Mouse (Mus musculus): Measurements from ENCODE around the gene Lor.

Gene Lor

DNA sequence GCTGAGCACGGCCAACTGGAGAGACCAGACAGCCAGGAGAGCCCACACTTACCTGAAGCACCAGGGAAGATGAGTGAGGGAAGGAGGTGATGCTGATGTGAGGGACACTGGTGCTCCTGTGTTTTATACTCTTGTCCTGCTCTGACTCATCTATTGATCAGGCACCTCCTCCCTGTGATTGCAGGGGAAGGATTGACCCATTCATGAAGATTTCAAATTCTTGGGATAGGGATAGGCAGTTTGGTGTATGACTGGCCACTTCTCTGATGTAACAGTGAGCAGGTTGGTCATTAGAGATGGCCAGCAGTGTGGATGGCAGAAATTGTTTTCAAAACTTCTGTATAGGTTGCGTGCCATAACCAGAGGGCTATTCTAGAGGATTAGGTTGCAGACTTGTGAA is at the start of gene Lor:
Gene Lor (minus strand): TSS at position 101 of the 400 bp plus-strand sequence.
- no peak for DNase-seq

- DNase-seq: no peak
These were observed 40.9 kb upstream of the Lor start, which contains the start of gene Prr9 for GRCm38 (mm10) chr3:92123847-92124246. Gene Prr9, minus strand, starts transcription at chr3:92123947.

DNA sequence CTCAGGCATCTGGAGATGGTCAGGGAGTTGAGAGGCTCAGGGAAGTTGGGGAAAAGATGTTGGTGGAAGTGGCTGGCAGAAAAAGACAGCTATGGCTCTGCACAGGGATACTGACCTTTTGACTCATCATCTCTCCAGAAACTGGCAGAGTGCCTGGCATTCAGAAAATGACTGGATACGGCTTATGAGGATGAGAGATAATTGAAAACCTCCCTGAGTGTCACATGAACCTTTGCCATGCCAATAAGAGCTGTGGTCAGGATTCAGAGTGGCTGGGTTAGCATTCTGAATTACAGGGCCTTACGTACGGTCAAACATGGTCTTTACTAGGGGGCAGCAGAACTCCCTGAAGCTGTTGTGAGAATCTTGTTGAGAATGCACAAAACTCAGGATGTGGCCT is 38.0 kb upstream of the Lor start:
- no peak for DNase-seq

GRCm38 (mm10) chr3:92117930-92118329 is 35.0 kb upstream of the Lor start:
- no peak for DNase-seq

DNA sequence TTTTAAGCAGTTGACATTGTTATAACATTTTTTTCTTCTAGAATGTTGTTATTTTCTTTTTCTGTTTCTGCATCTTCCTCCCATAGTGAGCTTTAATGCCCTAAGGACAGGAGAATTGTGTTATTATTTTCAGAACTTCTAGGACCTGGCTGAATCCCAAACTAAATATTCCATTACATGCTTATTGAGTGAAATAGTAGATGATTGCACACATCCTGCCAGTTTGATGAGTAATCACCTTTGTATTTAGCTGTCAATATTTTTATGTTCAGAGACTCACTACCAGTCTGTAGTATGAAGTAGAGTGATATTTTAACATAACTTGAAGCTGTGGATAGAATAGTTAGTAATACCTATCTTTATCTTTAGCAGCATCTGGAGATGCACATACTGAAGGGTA is 28.6 kb upstream of the Lor start:
- DNase-seq: no peak

GRCm38 (mm10) chr3:92110790-92111189 is 27.8 kb upstream of the Lor start:
- DNase-seq: no peak

DNA sequence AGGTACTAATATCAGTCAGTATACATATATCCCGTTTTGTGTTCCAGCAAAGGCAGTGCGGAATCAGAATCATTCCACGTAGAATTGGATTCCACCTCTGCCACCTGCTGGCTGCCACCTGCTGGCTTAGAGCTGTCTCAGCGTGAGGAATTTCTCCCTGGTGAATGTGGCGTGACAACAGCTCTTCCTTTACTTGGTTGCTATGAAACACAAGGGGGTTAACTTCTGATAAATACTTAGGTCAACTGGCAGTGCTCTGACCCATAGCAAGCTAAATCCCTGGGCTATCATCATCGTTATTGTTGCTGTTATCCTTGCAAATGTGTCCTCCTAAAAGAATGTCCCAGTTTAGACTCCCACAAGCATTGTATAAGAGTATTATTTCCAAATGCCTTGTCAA is 23.6 kb upstream of the Lor start:
- DNase-seq: peak; percentile 42

GRCm38 (mm10) chr3:92081285-92081931 is 1.5 kb downstream of the Lor start:
- DNase-seq: peak; percentile 33

DNA sequence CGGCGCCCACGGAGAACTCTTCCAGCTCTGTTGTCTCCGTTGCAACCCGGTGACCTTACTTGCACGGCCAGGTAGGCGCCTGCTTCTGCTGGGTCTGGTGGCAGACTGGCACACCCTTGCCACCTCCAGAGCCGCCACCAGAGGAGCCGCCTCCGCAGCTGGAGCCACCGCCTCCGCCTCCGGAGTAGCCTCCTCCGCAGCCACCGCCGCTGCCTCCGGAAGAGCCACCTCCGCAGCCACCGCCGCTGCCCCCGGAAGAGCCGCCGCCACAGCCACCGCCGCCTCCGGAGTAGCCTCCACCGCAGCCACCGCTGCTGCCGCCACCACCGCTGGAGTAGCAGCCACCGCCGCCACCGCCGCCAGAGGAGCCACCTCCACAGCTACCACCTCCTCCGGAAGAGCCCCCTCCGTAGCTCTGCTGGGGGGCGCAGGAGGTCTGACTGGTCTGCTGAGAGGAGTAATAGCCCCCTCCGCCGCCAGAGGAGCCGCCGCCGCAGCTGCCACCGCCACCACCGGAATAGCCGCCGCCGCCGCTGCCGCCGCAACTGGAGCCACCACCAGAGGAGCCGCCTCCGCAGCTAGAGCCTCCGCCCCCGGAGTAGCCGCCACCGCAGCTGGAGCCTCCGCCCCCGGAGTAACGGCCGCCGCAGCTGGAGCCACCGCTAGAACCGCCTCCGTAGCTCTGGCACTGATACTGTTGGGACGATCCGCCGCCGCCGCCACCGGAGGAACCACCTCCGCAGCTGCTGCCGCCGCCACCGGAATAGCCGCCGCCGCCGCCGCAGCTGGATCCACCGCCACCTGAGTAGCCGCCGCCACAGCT is 2.3 kb downstream of the Lor start:
- DNase-seq: peak; percentile 68

GRCm38 (mm10) chr3:92050382-92051054 is 32.4 kb downstream of the Lor start:
- no peak for DNase-seq

GRCm38 (mm10) chr3:92033892-92034291 is 49.0 kb downstream of the Lor start:
- no peak for DNase-seq

DNA sequence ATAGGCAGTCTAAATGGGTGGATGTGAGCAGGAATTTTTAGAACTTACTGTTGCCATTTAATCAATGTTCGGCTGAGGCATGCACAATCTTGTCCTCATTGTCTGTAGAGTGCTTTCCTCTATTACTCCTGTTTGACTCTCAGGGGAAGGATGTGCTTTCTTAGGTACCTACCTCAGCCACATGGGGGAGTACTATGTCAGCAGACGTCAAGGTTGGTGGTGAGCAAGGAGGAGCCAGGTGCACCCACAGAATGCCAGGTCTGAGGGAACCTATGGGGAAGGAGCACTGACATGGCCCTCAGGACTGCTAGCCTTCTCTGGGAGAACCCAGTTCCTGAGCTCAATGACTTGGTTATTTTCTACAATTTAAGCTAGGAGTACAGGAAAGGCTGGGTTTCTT is 49.7 kb downstream of the Lor start:
- no peak for DNase-seq

Data from right cerebral cortex, postnatal 25 days (tissue).